Mouse (Mus musculus) macrophage (primary cell): ENCODE results near the gene Cryba1. TPM values are rescaled to one million over a fixed set of nuclear protein-coding genes. Genes with fewer than 3 reads are reported as not detected.
"Not testable (repeated sequence)": the region's sequence is repeated elsewhere in the genome, so short reads cannot be mapped to it uniquely, and the experiment has no call there.

ENCODE experiments used
- H3K27ac ChIP-seq: fragments of 350-480 bp; formaldehyde crosslinking; 2 replicates; pipeline ENCODE4 v1.9.0; 2021
- H3K36me3 ChIP-seq: fragments of 350-480 bp; formaldehyde crosslinking; 2 replicates; pipeline ENCODE4 v1.9.0; 2021; ENCODE audit errors: inconsistent target
- H3K4me3 ChIP-seq: fragments of 350-480 bp; formaldehyde crosslinking; 2 replicates; pipeline ENCODE4 v1.9.0; 2021; ENCODE audit errors: inconsistent target
- H3K79me2 ChIP-seq: fragments of 350-480 bp; formaldehyde crosslinking; 2 replicates; pipeline ENCODE4 v1.9.0; 2021; ENCODE audit errors: inconsistent target
- WGBS: methylation state at CpG from one replicate; pipeline ENCODE4 v1.1.7; 2026; ENCODE audit warnings: inconsistent platforms; ENCODE audit not compliant: missing documents; 5-methylcytosine and 5-hydroxymethylcytosine counted together
- polyA plus RNA-seq: library from polyadenylated mRNA; stranded (reverse); fragments of 250-400 nt; gene quantifications from 3 replicates; pipeline ENCODE4 v1.2.4, GENCODE M21; 2018; ENCODE audit warnings: inconsistent platforms

Gene Cryba1
- polyA plus RNA-seq, 1 experiment from 2014 or later = not detected

GRCm38 (mm10) chr11:77747103-77747502 is 22.0 kb upstream of the Cryba1 start:
- 97% methylated on average over 9 of the region's 15 CpGs for WGBS
- not testable (repeated sequence) for H3K36me3 ChIP-seq, H3K4me3 ChIP-seq, H3K79me2 ChIP-seq, H3K27ac ChIP-seq

- Histone ChIP-seq H3K4me3 (no peak overlapping the region), H3K36me3 (no peaks in the 10 kb centered on the region), H3K79me2 (no peaks in the 10 kb centered on the region), H3K27ac (no peak overlapping the region)
- WGBS = 97% methylated on average over 3 of the region's 4 CpGs
Measured at GRCm38 (mm10) chr11:77746652-77747051, 21.6 kb upstream of the Cryba1 start.

GRCm38 (mm10) chr11:77743966-77744365 is 18.9 kb upstream of the Cryba1 start:
- WGBS = 28% methylated on average over 6 of the region's 6 CpGs
- Histone ChIP-seq H3K4me3 (no peak overlapping the region), H3K79me2 (no peaks in the 10 kb centered on the region), H3K27ac (no peak overlapping the region), H3K36me3 (no peaks in the 10 kb centered on the region)

GRCm38 (mm10) chr11:77738555-77738954 is 13.5 kb upstream of the Cryba1 start:
- Histone ChIP-seq H3K27ac (no peak overlapping the region), H3K36me3 (no peaks in the 10 kb centered on the region), H3K79me2 (no peaks in the 10 kb centered on the region), H3K4me3 (no peak overlapping the region)
- WGBS = 95% methylated on average over 7 of the region's 7 CpGs

DNA sequence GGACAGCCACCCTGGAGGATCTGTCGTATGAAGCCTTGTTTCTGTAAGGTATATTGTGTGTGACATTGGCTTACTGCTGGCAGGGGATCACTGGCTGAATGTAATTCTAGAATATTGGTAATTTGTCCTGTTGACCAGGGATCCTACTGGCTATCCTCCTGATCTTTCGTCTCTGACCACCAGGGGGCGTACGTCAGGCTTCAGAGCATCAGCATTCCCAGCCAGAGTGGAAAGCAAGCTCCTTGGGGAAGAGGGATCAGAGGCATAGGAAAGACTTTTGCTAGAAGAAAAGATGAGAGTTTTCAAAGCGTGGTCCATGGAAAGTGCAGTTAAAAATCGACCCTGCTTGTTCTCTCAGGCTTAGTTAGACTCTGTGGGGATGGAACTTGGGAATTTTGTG is 12.2 kb upstream of the Cryba1 start:
- 3% methylated on average over 6 of the region's 6 CpGs for WGBS
- Histone ChIP-seq H3K79me2 (no peaks in the 10 kb centered on the region), H3K36me3 (no peaks in the 10 kb centered on the region), H3K27ac (no peak overlapping the region), H3K4me3 (no peak overlapping the region)

DNA sequence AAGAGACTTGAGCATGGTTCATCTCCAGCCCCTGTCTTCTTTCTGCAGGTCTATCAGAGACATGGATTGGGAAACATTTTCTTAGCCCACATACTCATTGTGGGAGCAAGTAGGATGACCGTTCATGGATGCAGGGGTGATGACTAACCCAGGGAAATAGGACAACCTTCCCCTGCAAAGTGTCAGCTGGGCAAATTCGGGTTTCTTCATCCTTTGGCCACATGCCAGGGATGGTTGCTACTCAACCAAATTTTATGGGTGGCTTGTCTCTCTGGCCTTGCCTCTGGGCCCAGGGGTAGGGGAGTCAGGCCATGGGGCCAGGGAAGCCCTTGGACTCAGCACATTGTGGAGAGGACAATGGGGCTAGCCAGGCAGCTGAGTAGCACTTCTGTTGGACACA is 3.5 kb upstream of the Cryba1 start:
- Histone ChIP-seq H3K27ac (no peak overlapping the region), H3K4me3 (no peak overlapping the region), H3K79me2 (no peaks in the 10 kb centered on the region), H3K36me3 (no peaks in the 10 kb centered on the region)
- WGBS = 38% methylated on average over 2 of the region's 2 CpGs

DNA sequence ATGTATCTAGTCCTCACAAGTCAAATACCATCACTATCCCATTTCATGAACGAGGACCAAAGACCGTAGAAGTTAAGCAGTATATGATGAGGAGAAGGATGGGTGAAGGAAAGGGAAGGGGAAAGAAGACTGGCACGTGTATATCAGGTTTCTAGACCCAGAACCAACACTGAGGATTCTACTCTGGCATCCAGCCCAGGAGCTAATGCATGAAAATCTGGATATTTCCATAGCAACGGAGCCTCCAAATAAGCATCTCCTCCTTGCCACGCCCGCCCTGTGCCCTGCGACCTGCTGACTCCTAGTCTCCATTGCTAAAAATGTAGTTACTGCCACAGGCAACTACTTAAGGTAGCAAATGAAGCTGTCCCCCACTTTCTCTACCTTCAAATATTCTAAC is 317 bp downstream of the Cryba1 start:
- Histone ChIP-seq H3K4me3 (no peak overlapping the region), H3K27ac (no peak overlapping the region), H3K36me3 (no peaks in the 10 kb centered on the region), H3K79me2 (no peaks in the 10 kb centered on the region)
- 90% methylated on average over 7 of the region's 7 CpGs for WGBS

DNA sequence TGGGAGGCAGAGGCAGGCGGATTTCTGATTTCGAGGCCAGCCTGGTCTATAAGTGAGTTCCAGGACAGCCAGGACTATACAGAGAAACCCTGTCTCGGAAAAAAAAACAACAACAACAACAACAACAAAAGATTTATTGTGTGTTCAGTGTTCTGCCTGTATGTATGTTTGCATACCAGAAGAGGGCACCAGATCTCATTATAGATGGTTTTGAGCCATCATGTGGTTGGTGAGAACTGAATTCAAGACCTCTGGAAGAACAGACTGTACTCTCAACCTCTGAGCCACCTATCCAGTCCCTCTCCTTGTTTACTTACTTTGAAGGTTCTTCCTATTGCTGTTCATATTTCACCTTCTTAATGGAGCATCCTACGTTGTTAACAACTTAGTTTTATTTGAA is 3.7 kb downstream of the Cryba1 start:
- WGBS = 96% methylated on average over 4 of the region's 4 CpGs
- Histone ChIP-seq H3K27ac (no peak overlapping the region), H3K79me2 (no peaks in the 10 kb centered on the region), H3K36me3 (no peaks in the 10 kb centered on the region), H3K4me3 (no peak overlapping the region)

DNA sequence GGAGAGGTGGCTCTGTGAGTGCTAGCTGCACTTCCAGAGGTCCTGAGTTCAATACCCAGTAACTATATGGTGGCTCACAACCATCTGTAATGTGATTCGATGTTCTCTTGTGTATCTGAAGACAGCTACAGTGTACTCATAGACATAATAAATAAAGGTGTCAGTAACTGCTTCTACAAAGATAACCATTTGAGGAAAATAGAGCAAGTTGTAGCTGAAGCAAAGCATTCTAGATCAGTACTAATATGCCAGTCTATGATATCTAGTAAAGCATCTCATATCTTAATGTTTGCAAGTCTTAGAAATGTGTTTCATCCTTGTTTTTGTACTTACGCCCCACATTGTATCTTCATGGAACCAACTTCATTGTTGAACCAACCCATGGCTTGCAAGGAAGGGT is 6.0 kb downstream of the Cryba1 start:
- H3K79me2 ChIP-seq = peaks cover 9% of the 10 kb centered on the region; the same call in 1 of the 2 replicates
- WGBS = 100% methylated on average over 2 of the region's 2 CpGs
- H3K4me3 ChIP-seq = no peak overlapping the region
- H3K36me3 ChIP-seq = peaks cover 4% of the 10 kb centered on the region; the same call in 1 of the 2 replicates
- no peak overlapping the region for H3K27ac ChIP-seq

GRCm38 (mm10) chr11:77713736-77714135 is 11.3 kb downstream of the Cryba1 start:
- no peak overlapping the region for H3K27ac ChIP-seq
- peaks cover 62% of the 10 kb centered on the region for H3K79me2 ChIP-seq
- H3K36me3 ChIP-seq = peaks cover 5% of the 10 kb centered on the region; the same call in 1 of the 2 replicates
- 89% methylated on average over 3 of the region's 3 CpGs for WGBS
- no peak overlapping the region for H3K4me3 ChIP-seq

- no peak overlapping the region for H3K4me3 ChIP-seq
- H3K36me3 ChIP-seq = peaks cover 17% of the 10 kb centered on the region
- H3K27ac ChIP-seq = no peak overlapping the region
- WGBS = 90% methylated on average over 3 of the region's 3 CpGs
- H3K79me2 ChIP-seq = peaks cover 100% of the 10 kb centered on the region
Measured at GRCm38 (mm10) chr11:77709039-77709438, 16.0 kb downstream of the Cryba1 start.

DNA sequence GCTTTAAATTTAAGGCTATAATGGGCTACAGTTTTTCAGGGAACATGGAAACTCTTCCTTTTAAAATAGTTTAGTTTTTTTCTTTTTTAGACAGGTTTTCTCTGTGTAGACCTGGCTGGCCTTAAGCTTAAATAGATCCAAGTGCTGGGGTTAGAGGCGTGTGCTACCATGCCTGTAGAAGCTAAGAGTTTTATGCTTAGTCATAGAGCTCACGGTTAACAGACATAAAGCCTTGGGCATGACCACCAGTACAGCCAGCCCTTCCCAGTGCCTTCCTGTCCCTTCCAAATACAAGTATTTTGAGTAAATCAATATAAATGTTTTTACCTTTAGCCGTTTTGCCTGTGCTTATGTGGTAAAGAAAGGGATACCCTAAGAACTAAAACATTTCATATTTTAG is 19.2 kb downstream of the Cryba1 start:
- Histone ChIP-seq H3K27ac (no peak overlapping the region), H3K36me3 (peaks cover 17% of the 10 kb centered on the region; the same call in 1 of the 2 replicates), H3K79me2 (peaks cover 100% of the 10 kb centered on the region), H3K4me3 (no peak overlapping the region)
- WGBS = 64% methylated on average over 3 of the region's 3 CpGs

GRCm38 (mm10) chr11:77697232-77697631 is 27.9 kb downstream of the Cryba1 start:
- Histone ChIP-seq H3K4me3 (no peak overlapping the region), H3K79me2 (peaks cover 100% of the 10 kb centered on the region), H3K27ac (no peak overlapping the region), H3K36me3 (peaks cover 14% of the 10 kb centered on the region)
- 17% methylated on average over 2 of the region's 2 CpGs for WGBS

GRCm38 (mm10) chr11:77693026-77693425 is 32.1 kb downstream of the Cryba1 start:
- WGBS = 94% methylated on average over 3 of the region's 3 CpGs

GRCm38 (mm10) chr11:77687541-77688131 is 37.4 kb downstream of the Cryba1 start:
- peak overlapping the region; percentile 54 for H3K27ac ChIP-seq
- under 1% methylated on average over 13 of the region's 40 CpGs for WGBS

More at GRCm38 (mm10) chr11:77693026-77693425, 32.1 kb downstream of the Cryba1 start:
- Histone ChIP-seq H3K27ac (no peak overlapping the region), H3K4me3 (no peak overlapping the region), H3K36me3 (peaks cover 26% of the 10 kb centered on the region), H3K79me2 (peaks cover 100% of the 10 kb centered on the region)

More at GRCm38 (mm10) chr11:77687541-77688131, 37.4 kb downstream of the Cryba1 start:
- Histone ChIP-seq H3K36me3 (peaks cover 21% of the 10 kb centered on the region), H3K79me2 (peaks cover 61% of the 10 kb centered on the region), H3K4me3 (peak overlapping the region; percentile 55)
